Mouse (Mus musculus) midbrain, embryonic 10.5 days (tissue): ENCODE data around the gene Olfr1047. TPM values are rescaled to one million over a fixed set of nuclear protein-coding genes. Genes with fewer than 3 reads are reported as not detected.
"Not testable (repeated sequence)": the region's sequence is repeated elsewhere in the genome, so short reads cannot be mapped to it uniquely, and the experiment has no call there.

Source experiments
- DNase-seq: peaks from one replicate; pipeline ENCODE4 v3.0.0-alpha.2; 2017; ENCODE audit warnings: low spot score
- H3K27ac ChIP-seq: fragments of 300-500 bp; sonication (generic); replicated peaks from 2 replicates; pipeline ENCODE4 v1.5.1; 2016; ENCODE audit warnings: mild to moderate bottlenecking
- H3K27me3 ChIP-seq: fragments of 300-500 bp; sonication (generic); 2 replicates; pipeline ENCODE4 v1.6.1; 2016; ENCODE audit warnings: low read depth, mild to moderate bottlenecking; ENCODE audit not compliant: poor library complexity, severe bottlenecking
- H3K36me3 ChIP-seq: fragments of 300-500 bp; sonication (generic); 2 replicates; pipeline ENCODE4 v1.6.1; 2016; ENCODE audit warnings: mild to moderate bottlenecking, moderate library complexity
- H3K4me1 ChIP-seq: fragments of 300-500 bp; sonication (generic); 2 replicates; pipeline ENCODE4 v1.6.1; 2016
- H3K4me3 ChIP-seq: fragments of 300-500 bp; sonication (generic); 2 replicates; pipeline ENCODE4 v1.5.1; 2016; ENCODE audit warnings: mild to moderate bottlenecking, moderate library complexity
- H3K9me3 ChIP-seq: fragments of 300-500 bp; sonication (generic); replicated peaks from 2 replicates; pipeline ENCODE4 v1.6.1; 2016; ENCODE audit warnings: mild to moderate bottlenecking
- WGBS: fragments of 180-500 bp; shearing (Covaris S2); methylation state at CpG from one replicate; pipeline ENCODE4 v1.1.7; 2016; 5-methylcytosine and 5-hydroxymethylcytosine counted together
- polyA plus RNA-seq: library from polyadenylated mRNA; unstranded; fragments of >200 nt; fragmentation: Nextera tagmentation; extraction: Ambion mirVana; gene quantifications from 2 replicates; pipeline ENCODE4 v1.2.1, GENCODE M21; 2016

Olfr1047 gene
- polyA plus RNA-seq = not detected in 2 replicates

GRCm38 (mm10) chr2:86231301-86231700 is at the start of gene Olfr1047:
Gene Olfr1047, minus strand, starts transcription at chr2:86231401.
- H3K27ac ChIP-seq = no peak within 1 kb of the TSS
- no peak for DNase-seq
- no peaks in the 10 kb centered on the region for H3K27me3 ChIP-seq
- WGBS = 96% methylated on average over 1 of the region's 1 CpGs
- H3K36me3 ChIP-seq = no peaks in the 10 kb centered on the region
- H3K9me3 ChIP-seq = no peaks in the 10 kb centered on the region
- H3K4me1 ChIP-seq = no peaks in the 10 kb centered on the region
- no peak within 1 kb of the TSS for H3K4me3 ChIP-seq

DNA sequence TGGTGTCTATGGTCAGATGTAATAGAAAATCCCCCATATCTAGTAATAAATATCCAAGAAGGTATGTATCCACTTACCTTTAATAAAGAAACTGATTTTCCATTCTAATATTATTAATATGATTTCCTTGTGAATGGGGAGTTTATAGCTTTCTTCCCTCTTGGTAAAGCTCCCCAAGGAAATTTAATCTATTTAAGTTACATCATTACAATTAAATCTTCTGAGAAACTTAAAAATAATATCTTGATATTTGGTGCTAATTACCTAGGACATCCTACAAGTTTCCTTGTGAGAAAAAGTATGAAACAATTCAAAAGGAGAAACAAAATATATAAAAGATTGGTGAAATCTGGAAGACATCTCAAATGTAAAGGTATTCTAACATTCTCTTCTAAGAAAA is 47.8 kb upstream of the Olfr1047 start, which contains the start of gene Olfr1051:
Olfr1051 (minus strand) TSS at position 101 of the 400 bp plus-strand sequence.
- H3K4me3 ChIP-seq, H3K27me3 ChIP-seq, DNase-seq, H3K36me3 ChIP-seq, H3K9me3 ChIP-seq, H3K4me1 ChIP-seq, H3K27ac ChIP-seq: not testable (repeated sequence)

DNA sequence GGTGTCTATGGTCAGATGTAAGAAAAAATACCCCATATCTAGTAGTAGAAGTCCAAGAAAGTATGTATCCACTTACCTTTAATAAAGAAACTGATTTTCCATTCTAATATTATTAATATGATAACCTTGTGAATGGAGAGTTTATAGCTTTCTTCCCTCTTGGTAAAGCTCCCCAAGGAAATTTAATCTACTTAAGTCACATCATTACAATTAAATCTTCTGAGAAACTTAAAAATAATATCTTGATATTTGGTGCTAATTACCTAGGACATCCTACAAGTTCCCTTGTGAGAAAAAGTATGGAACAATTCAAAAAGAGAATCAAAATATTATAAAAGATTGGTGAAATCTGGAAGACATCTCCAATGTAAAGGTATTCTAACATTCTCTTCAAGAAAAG is 27.0 kb upstream of the Olfr1047 start, which contains the start of gene Olfr1049:
Olfr1049 (minus strand) TSS at position 101 of the 400 bp plus-strand sequence.
- H3K4me1 ChIP-seq, H3K27me3 ChIP-seq: not testable (repeated sequence)

GRCm38 (mm10) chr2:86240189-86240588 is 9.0 kb upstream of the Olfr1047 start, which contains the start of gene Olfr1048:
Gene Olfr1048, minus strand, starts transcription at chr2:86240289.
- no peak within 1 kb of the TSS for H3K4me3 ChIP-seq
- H3K36me3 ChIP-seq = no peaks in the 10 kb centered on the region
- no peaks in the 10 kb centered on the region for H3K27me3 ChIP-seq
- DNase-seq = no peak
- H3K27ac ChIP-seq = no peak within 1 kb of the TSS
- H3K9me3 ChIP-seq = no peaks in the 10 kb centered on the region
- no peaks in the 10 kb centered on the region for H3K4me1 ChIP-seq

More for the DNA sequence above, 27.0 kb upstream of the Olfr1047 start, which contains the start of gene Olfr1049:
- not testable (repeated sequence) for H3K36me3 ChIP-seq, DNase-seq, H3K27ac ChIP-seq, H3K4me3 ChIP-seq, H3K9me3 ChIP-seq

DNA sequence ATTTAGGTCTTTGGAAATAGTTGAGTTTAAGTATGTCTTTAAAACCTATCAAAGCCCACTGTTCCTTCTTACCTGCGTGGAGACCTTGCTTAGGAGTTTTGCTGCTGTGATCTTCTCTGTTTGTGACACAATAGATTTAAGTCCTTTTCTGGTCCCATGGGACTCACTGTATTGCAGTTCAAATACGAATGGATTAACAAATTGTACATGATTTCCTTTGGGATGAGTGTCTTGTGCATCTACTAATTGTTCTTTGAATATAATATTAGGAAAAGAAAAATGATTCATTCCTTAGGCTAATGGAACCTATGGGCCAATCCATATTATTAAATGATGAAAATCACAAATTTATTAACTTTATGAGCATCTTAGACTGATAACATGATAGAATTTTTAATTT is 12.0 kb downstream of the Olfr1047 start, which contains the start of gene Olfr1046:
Olfr1046 (minus strand) TSS at position 101 of the 400 bp plus-strand sequence.
- no peak for DNase-seq
- no peaks in the 10 kb centered on the region for H3K4me1 ChIP-seq
- no peaks in the 10 kb centered on the region for H3K36me3 ChIP-seq
- no peak within 1 kb of the TSS for H3K27ac ChIP-seq
- no peaks in the 10 kb centered on the region for H3K27me3 ChIP-seq
- no peaks in the 10 kb centered on the region for H3K9me3 ChIP-seq
- WGBS = 73% methylated on average over 2 of the region's 2 CpGs
- H3K4me3 ChIP-seq = no peak within 1 kb of the TSS

GRCm38 (mm10) chr2:86202909-86203308 is 28.3 kb downstream of the Olfr1047 start, which contains the start of gene Olfr1045:
Gene Olfr1045, minus strand, starts transcription at chr2:86203009.
- Histone ChIP-seq H3K36me3 (no peaks in the 10 kb centered on the region), H3K4me1 (no peaks in the 10 kb centered on the region), H3K27ac (no peak within 1 kb of the TSS), H3K4me3 (no peak within 1 kb of the TSS), H3K9me3 (no peaks in the 10 kb centered on the region), H3K27me3 (no peaks in the 10 kb centered on the region)
- no peak for DNase-seq

DNA sequence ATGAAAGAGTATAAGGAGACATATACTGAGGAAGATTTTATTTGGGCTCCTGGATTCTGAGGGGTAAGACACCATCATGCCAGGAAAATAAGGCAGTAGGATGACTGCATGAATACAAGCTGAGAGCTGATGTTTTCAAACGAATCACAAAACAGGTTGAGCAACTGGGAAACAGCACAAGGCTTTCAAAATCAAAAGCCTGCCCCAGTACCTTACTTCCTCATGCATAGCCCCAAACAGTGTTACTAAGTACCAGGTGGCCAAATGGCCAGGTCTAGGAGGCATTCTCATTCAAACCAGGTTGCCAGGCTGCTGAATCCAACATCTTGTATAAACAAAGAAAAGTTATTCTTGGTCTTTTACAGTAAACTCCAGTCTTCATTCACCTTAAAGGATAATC is 35.3 kb downstream of the Olfr1047 start:
- DNase-seq = no peak
- Histone ChIP-seq H3K36me3 (no peaks in the 10 kb centered on the region), H3K4me3 (no peak overlapping the region), H3K9me3 (no peaks in the 10 kb centered on the region), H3K4me1 (no peaks in the 10 kb centered on the region), H3K27me3 (no peaks in the 10 kb centered on the region), H3K27ac (no peak overlapping the region)
- 63% methylated on average over 1 of the region's 1 CpGs for WGBS

DNA sequence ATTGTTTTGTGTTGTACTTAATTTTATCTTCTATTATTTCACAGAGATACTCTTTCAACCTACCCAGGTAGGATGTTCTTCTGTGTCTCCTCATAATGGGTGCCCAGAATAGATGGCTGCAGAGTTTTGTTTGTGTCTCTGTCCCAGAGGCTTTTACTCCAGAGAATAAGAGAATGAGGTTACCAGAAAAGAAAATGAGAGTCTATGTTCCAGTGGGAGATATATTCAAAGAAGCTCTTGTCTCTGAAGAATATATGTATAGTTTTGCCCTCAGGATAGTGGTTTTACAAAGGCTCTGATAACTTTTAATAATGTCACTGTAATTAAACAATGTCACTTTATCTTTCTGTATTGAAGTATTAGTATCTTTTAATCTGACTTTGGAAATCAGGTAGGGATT is 45.6 kb downstream of the Olfr1047 start, which contains the start of gene Olfr52:
Olfr52 (minus strand) TSS at position 101 of the 400 bp plus-strand sequence.
- Histone ChIP-seq H3K4me3 (no peak within 1 kb of the TSS), H3K4me1 (no peaks in the 10 kb centered on the region), H3K27ac (no peak within 1 kb of the TSS), H3K36me3 (no peaks in the 10 kb centered on the region), H3K27me3 (no peaks in the 10 kb centered on the region), H3K9me3 (no peaks in the 10 kb centered on the region)
- no peak for DNase-seq

GRCm38 (mm10) chr2:86179950-86180349 is 51.3 kb downstream of the Olfr1047 start:
- no peaks in the 10 kb centered on the region for H3K4me1 ChIP-seq
- 77% methylated on average over 3 of the region's 3 CpGs for WGBS

GRCm38 (mm10) chr2:86177720-86178119 is 53.5 kb downstream of the Olfr1047 start, which contains the start of gene Olfr1044:
Gene Olfr1044, minus strand, starts transcription at chr2:86177820.
- Histone ChIP-seq H3K4me1 (no peaks in the 10 kb centered on the region), H3K4me3 (no peak within 1 kb of the TSS), H3K27ac (no peak within 1 kb of the TSS), H3K27me3 (no peaks in the 10 kb centered on the region), H3K9me3 (no peaks in the 10 kb centered on the region), H3K36me3 (no peaks in the 10 kb centered on the region)
- no peak for DNase-seq

More at GRCm38 (mm10) chr2:86179950-86180349, 51.3 kb downstream of the Olfr1047 start:
- no peak for DNase-seq
- Histone ChIP-seq H3K36me3 (no peaks in the 10 kb centered on the region), H3K27ac (no peak overlapping the region), H3K4me3 (no peak overlapping the region), H3K9me3 (no peaks in the 10 kb centered on the region), H3K27me3 (no peaks in the 10 kb centered on the region)

Other genes starting within 250 kb of the Olfr1047 start
- gene Olfr1031, start 241.1 kb downstream of the Olfr1047 start, polyA plus RNA-seq = not detected in 2 replicates
- not detected in 2 replicates for gene Olfr1032, start 225.9 kb downstream of the Olfr1047 start, polyA plus RNA-seq
- not detected in 2 replicates for gene Olfr1033, start 210.8 kb downstream of the Olfr1047 start, polyA plus RNA-seq
- gene Olfr1034, start 185.5 kb downstream of the Olfr1047 start, polyA plus RNA-seq = not detected in 2 replicates
- not detected in 2 replicates for gene Olfr1036, start 157.4 kb downstream of the Olfr1047 start, polyA plus RNA-seq
- not detected in 2 replicates for gene Olfr1037, start 144.0 kb downstream of the Olfr1047 start, polyA plus RNA-seq
- not detected in 2 replicates for gene Olfr1039, start 95.5 kb downstream of the Olfr1047 start, polyA plus RNA-seq
- not detected in 2 replicates for gene Olfr1040, start 84.7 kb downstream of the Olfr1047 start, polyA plus RNA-seq
- not detected in 2 replicates for gene Olfr1042, start 69.6 kb downstream of the Olfr1047 start, polyA plus RNA-seq
- gene Olfr1043, start 63.9 kb downstream of the Olfr1047 start, polyA plus RNA-seq = not detected in 2 replicates
- gene Olfr1044, start 53.6 kb downstream of the Olfr1047 start, polyA plus RNA-seq = not detected in 2 replicates
- gene Olfr52, start 45.7 kb downstream of the Olfr1047 start, polyA plus RNA-seq = not detected in 2 replicates
- not detected in 2 replicates for gene Olfr1045, start 28.4 kb downstream of the Olfr1047 start, polyA plus RNA-seq
- gene Olfr1046, start 12.1 kb downstream of the Olfr1047 start, polyA plus RNA-seq = not detected in 2 replicates
- gene Olfr1048, start 8.9 kb upstream of the Olfr1047 start, polyA plus RNA-seq = not detected in 2 replicates
- gene Olfr1049, start 26.9 kb upstream of the Olfr1047 start, polyA plus RNA-seq = not detected in 2 replicates
- not detected in 2 replicates for gene Olfr1051, start 47.7 kb upstream of the Olfr1047 start, polyA plus RNA-seq
- gene Olfr1052, start 61.1 kb upstream of the Olfr1047 start, polyA plus RNA-seq = not detected in 2 replicates
- gene Olfr1053, start 83.9 kb upstream of the Olfr1047 start, polyA plus RNA-seq = not detected in 2 replicates
- gene Olfr1054, start 104.0 kb upstream of the Olfr1047 start, polyA plus RNA-seq = not detected in 2 replicates
- gene Olfr1055, start 118.9 kb upstream of the Olfr1047 start, polyA plus RNA-seq = not detected in 2 replicates
- gene Olfr1056, start 131.1 kb upstream of the Olfr1047 start, polyA plus RNA-seq = not detected in 2 replicates
- not detected in 2 replicates for gene Olfr1057, start 147.0 kb upstream of the Olfr1047 start, polyA plus RNA-seq
- not detected in 2 replicates for gene Olfr1058, start 157.2 kb upstream of the Olfr1047 start, polyA plus RNA-seq
- not detected in 2 replicates for gene Olfr1061, start 182.6 kb upstream of the Olfr1047 start, polyA plus RNA-seq
- gene Olfr1062, start 195.3 kb upstream of the Olfr1047 start, polyA plus RNA-seq = not detected in 2 replicates
- gene Olfr1065, start 219.2 kb upstream of the Olfr1047 start, polyA plus RNA-seq = not detected in 2 replicates
- not detected in 2 replicates for gene Olfr1066, start 224.9 kb upstream of the Olfr1047 start, polyA plus RNA-seq